Mouse (Mus musculus): ENCODE data around the gene Vstm2a. TPM values are rescaled to one million over a fixed set of nuclear protein-coding genes. Genes with fewer than 3 reads are reported as not detected.

Vstm2a gene
- polyA plus RNA-seq, 1 experiment from 2014 or later, result 0.03 TPM

DNA sequence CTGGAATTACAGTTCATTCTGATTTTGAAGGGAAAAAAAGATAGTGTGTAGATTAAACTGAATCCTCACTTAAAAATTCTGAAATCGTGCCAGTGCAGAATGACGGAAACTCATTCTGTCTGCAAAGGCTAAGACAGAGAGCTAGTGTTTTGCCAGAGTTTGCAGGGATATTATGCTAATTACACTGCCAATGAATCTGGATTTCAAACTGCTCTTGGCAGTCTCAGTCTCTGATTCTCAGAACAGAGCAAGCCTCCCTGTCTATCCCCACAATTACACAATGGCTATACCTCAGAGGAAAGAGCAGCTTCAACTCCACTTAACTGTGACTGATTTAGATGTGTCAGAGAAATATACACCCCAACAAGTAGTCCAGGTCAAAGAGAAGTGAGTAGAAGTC, 43.2 kb downstream of the Vstm2a start:
- WGBS (ENCODE audit: insufficient replicate concordance), result 62% methylated on average over 2 of the region's 2 CpGs
- Histone ChIP-seq H3K4me2 (no peak overlapping the region), H3K27ac (replicated peaks) (no peak overlapping the region), H3K4me1 (replicated peaks) (no peaks in the 10 kb centered on the region), H3K27me3 (no peaks in the 10 kb centered on the region), H3K9ac (no peak overlapping the region), H3K4me3 (replicated peaks) (no peak overlapping the region), H3K36me3 (replicated peaks) (no peaks in the 10 kb centered on the region), H3K9me3 (replicated peaks) (no peaks in the 10 kb centered on the region)
- no peak for ATAC-seq (ENCODE audit: insufficient read depth)

DNA sequence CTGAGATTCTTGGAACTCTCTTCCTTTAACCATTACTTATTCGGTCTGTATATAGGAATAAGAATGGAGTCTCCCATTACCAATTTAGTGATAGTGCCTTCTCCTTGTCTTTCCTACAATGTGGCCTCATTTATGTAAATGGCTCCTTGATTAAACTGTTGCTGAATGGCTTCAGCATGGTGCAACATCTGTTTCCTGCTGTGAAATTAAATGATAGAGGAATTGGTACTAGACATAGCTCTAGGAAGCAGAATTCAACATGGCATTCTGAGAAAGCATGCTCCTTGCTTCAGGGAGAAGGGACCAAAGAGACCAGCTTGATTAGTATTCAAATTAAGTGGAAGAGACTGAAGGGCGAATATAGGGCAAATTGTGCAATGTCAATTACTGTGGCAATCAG, 57.6 kb downstream of the Vstm2a start:
- Histone ChIP-seq H3K4me1 (replicated peaks) (no peaks in the 10 kb centered on the region), H3K27ac (replicated peaks) (no peak overlapping the region), H3K9ac (no peak overlapping the region), H3K36me3 (replicated peaks) (no peaks in the 10 kb centered on the region), H3K9me3 (replicated peaks) (no peaks in the 10 kb centered on the region), H3K4me2 (no peak overlapping the region), H3K27me3 (no peaks in the 10 kb centered on the region), H3K4me3 (replicated peaks) (no peak overlapping the region)
- 44% methylated on average over 2 of the region's 2 CpGs for WGBS (ENCODE audit: insufficient replicate concordance)
- no peak for ATAC-seq (ENCODE audit: insufficient read depth)

DNA sequence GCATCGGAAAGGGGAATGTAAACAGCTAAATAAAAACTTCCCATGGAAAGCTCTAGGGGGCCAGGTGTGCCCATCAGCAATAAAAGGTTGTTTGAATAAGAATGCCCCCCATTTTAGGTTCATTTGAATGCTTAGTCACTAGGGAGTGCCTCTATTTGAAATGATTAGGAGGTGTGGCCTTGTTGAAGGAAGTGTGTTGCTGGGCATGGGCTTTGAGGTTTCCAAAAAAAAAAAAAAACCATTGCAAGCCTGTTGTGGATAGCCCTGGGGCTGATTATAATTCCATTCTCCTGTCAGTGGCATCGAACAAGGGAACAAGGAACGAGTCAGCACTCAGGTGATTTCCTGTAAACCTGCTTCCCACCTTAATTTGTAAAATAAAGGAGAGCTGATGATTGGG, 87.7 kb downstream of the Vstm2a start:
- WGBS (ENCODE audit: insufficient replicate concordance), result 23% methylated on average over 3 of the region's 3 CpGs
- ATAC-seq (ENCODE audit: insufficient read depth), result no peak
- Histone ChIP-seq H3K36me3 (replicated peaks) (no peaks in the 10 kb centered on the region), H3K4me3 (replicated peaks) (no peak overlapping the region), H3K27me3 (no peaks in the 10 kb centered on the region), H3K9me3 (replicated peaks) (no peaks in the 10 kb centered on the region), H3K27ac (replicated peaks) (no peak overlapping the region), H3K4me2 (no peak overlapping the region), H3K9ac (no peak overlapping the region), H3K4me1 (replicated peaks) (no peaks in the 10 kb centered on the region)

DNA sequence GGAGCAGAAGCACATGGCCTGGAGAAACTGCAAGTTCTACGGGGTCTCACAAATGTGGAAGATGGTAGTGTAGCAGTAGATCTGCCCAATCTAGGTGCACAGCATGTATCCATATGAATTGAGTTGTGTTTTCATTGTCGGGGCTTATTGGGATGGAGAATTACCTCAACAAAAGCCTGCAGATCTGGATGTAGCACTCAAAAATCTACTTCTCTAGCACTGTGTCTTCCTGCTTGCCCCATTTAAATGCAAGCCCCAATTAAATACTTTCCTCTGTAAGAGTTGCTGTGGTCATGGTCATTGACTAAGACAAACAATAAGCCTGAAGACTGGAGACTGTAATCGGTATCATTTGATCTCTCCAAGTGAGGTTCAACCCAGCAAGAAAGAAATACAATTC, 88.2 kb downstream of the Vstm2a start:
- Histone ChIP-seq H3K4me1 (replicated peaks) (no peaks in the 10 kb centered on the region), H3K4me3 (replicated peaks) (no peak overlapping the region), H3K36me3 (replicated peaks) (no peaks in the 10 kb centered on the region), H3K27me3 (no peaks in the 10 kb centered on the region), H3K9me3 (replicated peaks) (no peaks in the 10 kb centered on the region), H3K4me2 (no peak overlapping the region), H3K9ac (no peak overlapping the region), H3K27ac (replicated peaks) (no peak overlapping the region)
- no peak for ATAC-seq (ENCODE audit: insufficient read depth)
- 49% methylated on average over 3 of the region's 3 CpGs for WGBS (ENCODE audit: insufficient replicate concordance)

DNA sequence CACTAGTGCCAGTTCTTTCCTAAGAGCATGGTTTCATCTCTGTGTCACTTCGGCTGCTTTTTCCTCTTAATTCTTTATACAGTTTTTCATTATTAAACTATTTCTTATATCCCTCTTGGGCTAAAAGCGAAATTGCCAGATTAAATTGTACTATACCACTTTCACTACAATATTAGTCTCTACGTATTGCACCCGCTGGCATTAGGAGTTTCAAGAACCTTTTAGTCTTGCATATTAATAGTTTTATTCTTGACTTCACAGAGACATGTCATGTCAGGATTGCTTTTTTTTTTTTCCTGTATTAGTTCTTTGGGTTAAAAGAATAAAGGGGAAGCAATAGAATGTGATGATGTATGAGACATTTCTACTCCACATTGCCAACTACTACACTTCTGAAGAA, 94.4 kb downstream of the Vstm2a start:
- Histone ChIP-seq H3K27me3 (no peaks in the 10 kb centered on the region), H3K9me3 (replicated peaks) (no peaks in the 10 kb centered on the region), H3K27ac (replicated peaks) (no peak overlapping the region), H3K36me3 (replicated peaks) (no peaks in the 10 kb centered on the region), H3K9ac (no peak overlapping the region), H3K4me3 (replicated peaks) (no peak overlapping the region), H3K4me2 (no peak overlapping the region), H3K4me1 (replicated peaks) (no peaks in the 10 kb centered on the region)
- 64% methylated on average over 4 of the region's 4 CpGs for WGBS (ENCODE audit: insufficient replicate concordance)
- ATAC-seq (ENCODE audit: insufficient read depth), result no peak

DNA sequence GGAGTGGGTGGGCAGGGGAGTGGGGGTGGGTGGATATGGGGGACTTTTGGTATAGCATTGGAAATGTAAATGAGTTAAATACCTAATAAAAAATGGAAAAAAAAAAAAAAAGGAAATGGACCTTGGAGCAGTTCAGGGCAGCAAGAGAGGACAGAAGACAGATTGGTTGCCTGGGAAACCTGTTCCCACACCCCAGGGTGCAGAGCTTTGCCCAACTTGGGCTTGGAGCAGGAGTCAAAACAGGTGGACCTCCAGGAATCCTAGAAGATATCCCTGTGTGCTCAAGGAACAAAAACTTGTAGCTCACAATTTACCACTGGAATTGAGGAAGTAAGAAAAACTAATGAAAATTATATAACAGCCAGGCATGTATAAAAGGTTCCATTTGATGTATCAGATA, 96.8 kb downstream of the Vstm2a start:
- Histone ChIP-seq H3K4me1 (replicated peaks) (no peaks in the 10 kb centered on the region), H3K4me3 (replicated peaks) (no peak overlapping the region), H3K9ac (no peak overlapping the region)

DNA sequence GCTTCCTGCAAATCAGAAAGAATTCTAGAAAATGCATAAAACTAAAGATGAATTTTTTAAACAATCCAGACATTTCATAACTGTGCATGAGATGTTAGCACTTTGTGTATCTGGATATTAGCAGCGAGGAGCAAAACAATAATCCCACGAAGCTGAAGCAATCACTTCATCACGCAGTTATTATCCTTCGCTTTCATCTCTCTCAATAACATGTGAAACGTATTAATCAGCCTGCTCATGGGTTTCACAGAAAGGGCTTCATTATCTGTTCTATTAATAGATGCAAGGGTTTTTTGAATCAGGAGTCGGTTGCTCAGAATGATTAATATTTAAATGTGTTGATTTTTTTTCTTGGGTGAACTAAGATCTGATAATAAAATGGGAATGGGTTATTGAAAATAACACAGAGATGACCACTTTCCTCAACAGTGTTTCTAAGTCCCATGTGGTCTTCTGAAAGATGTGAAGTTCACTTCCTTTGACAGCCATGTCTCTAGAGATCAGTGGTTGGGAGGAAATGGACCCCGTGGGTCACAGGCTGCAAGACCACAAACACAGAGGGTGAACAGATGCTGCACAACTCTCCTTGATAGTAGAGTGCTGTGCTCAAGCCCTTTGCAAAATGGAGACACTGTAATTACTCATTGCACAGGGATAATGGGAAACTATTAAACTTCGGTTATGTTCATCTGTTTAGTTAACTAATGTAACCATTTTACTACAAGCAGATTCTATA, 109.5 kb downstream of the Vstm2a start:
- no peak overlapping the region for H3K9ac ChIP-seq
- H3K27me3 ChIP-seq, result no peaks in the 10 kb centered on the region
- WGBS (ENCODE audit: insufficient replicate concordance), result 53% methylated on average over 8 of the region's 8 CpGs

More for the DNA sequence above, 96.8 kb downstream of the Vstm2a start:
- H3K27me3 ChIP-seq, result no peaks in the 10 kb centered on the region
- H3K36me3 ChIP-seq (replicated peaks), result no peaks in the 10 kb centered on the region
- no peaks in the 10 kb centered on the region for H3K9me3 ChIP-seq (replicated peaks)
- H3K4me2 ChIP-seq, result no peak overlapping the region
- no peak for ATAC-seq (ENCODE audit: insufficient read depth)
- H3K27ac ChIP-seq (replicated peaks), result no peak overlapping the region

DNA sequence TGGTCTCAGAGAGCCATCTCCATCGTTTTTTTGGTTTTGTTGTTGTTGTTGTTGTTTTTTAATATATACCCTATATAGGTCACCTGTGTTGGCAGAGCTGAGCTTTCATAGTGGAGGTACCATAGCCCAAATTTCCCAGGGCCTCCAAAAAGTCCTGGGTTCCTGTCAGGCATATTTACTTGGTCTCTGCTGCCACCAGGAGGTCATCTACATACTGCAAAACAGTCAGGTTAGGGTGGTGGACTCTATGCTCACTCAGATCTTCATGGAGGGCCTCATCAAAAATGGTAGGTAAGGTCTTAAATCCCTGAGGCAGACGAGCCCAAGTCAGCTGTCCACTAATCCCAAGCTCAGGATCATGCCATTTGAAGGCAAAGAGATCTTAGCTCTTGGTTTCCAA, 146.1 kb downstream of the Vstm2a start:
- H3K9ac ChIP-seq, result no peak overlapping the region
- H3K27ac ChIP-seq (replicated peaks), result no peak overlapping the region
- H3K27me3 ChIP-seq, result no peaks in the 10 kb centered on the region
- no peaks in the 10 kb centered on the region for H3K36me3 ChIP-seq (replicated peaks)
- H3K4me3 ChIP-seq (replicated peaks), result no peak overlapping the region
- no peak overlapping the region for H3K4me2 ChIP-seq
- no peaks in the 10 kb centered on the region for H3K4me1 ChIP-seq (replicated peaks)
- H3K9me3 ChIP-seq (replicated peaks), result no peaks in the 10 kb centered on the region
- WGBS (ENCODE audit: insufficient replicate concordance), result 14% methylated on average over 2 of the region's 2 CpGs
- ATAC-seq (ENCODE audit: insufficient read depth), result no peak

More for the DNA sequence above, 109.5 kb downstream of the Vstm2a start:
- Histone ChIP-seq H3K4me2 (no peak overlapping the region), H3K27ac (replicated peaks) (no peak overlapping the region), H3K36me3 (replicated peaks) (no peaks in the 10 kb centered on the region), H3K9me3 (replicated peaks) (no peaks in the 10 kb centered on the region), H3K4me1 (replicated peaks) (no peaks in the 10 kb centered on the region), H3K4me3 (replicated peaks) (no peak overlapping the region)
- no peak for ATAC-seq (ENCODE audit: insufficient read depth)

DNA sequence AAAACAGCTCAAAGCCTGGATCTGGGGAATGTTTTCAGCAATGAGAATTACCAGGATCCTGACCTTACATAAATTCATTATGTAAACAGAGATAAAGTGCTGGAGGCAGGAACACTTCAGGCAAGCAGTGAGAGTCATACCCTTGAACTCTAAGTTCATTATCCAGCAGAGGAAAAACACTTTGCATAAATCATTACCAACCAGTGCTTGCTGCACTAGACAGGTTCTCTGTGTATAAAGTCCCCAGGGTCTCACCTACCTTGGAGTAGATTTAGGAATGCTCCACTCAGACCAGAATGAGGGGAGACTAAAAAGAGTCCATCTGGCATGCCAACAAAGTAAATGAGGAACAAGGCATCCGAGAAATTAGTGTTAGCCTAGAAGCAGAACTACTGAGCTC, 154.2 kb downstream of the Vstm2a start:
- Histone ChIP-seq H3K9me3 (replicated peaks) (no peaks in the 10 kb centered on the region), H3K9ac (no peak overlapping the region), H3K27me3 (no peaks in the 10 kb centered on the region), H3K27ac (replicated peaks) (no peak overlapping the region), H3K4me1 (replicated peaks) (no peaks in the 10 kb centered on the region), H3K4me3 (replicated peaks) (no peak overlapping the region), H3K36me3 (replicated peaks) (no peaks in the 10 kb centered on the region), H3K4me2 (no peak overlapping the region)
- ATAC-seq (ENCODE audit: insufficient read depth), result no peak
- 41% methylated on average over 1 of the region's 1 CpGs for WGBS (ENCODE audit: insufficient replicate concordance)

DNA sequence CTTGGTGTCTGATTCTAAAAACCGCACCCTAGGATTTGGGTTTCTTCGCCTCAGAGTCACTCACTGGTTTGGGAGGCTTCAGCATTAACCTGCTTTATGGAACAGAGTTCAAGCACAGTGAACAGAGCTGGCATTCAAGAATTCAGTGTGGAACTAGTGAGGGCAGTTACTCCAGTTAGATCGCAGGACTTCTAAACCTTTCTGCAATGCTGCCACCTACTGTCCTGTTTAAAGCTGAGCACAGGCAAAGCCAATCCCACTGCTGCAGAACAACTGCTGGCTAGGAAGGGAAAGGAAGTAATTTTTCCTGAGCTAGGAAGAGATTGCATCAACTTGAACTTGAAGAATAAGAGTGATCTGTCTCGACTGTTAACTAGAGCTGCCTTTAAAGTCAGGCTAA, 155.1 kb downstream of the Vstm2a start:
- H3K4me1 ChIP-seq (replicated peaks), result no peaks in the 10 kb centered on the region
- no peak for ATAC-seq (ENCODE audit: insufficient read depth)
- no peaks in the 10 kb centered on the region for H3K36me3 ChIP-seq (replicated peaks)
- H3K27ac ChIP-seq (replicated peaks), result no peak overlapping the region
- H3K4me3 ChIP-seq (replicated peaks), result no peak overlapping the region
- WGBS (ENCODE audit: insufficient replicate concordance), result 16% methylated on average over 4 of the region's 4 CpGs
- no peaks in the 10 kb centered on the region for H3K27me3 ChIP-seq
- H3K4me2 ChIP-seq, result no peak overlapping the region
- H3K9me3 ChIP-seq (replicated peaks), result no peaks in the 10 kb centered on the region
- H3K9ac ChIP-seq, result no peak overlapping the region

DNA sequence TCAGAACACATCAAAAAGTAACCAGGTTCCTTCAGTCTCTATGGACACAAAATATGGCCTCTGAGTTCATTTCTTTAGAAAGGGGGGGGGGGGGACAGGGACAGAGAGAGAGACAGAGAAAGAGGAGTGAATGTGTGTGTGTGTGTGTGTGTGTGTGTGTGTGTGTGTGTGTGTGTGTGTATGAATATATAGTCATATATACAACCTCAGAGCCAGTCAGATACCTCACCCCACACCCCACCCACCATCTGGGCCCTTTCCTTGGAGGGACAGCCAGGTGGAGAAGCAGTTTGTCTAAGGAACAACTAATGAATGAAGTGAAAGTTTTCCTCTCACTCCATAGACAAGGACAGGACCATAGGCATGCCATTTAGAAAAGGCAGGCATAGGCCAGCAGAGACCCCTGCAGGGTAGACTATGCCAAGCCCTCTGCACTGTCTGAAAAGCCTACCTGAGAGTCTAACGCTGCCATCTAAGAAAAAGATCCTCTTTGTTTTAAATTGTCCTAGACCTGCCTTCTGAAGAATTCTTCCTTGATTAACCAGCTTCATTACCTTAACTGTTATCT, 155.6 kb downstream of the Vstm2a start:
- Histone ChIP-seq H3K9ac (no peak overlapping the region), H3K4me3 (replicated peaks) (no peak overlapping the region), H3K4me1 (replicated peaks) (no peaks in the 10 kb centered on the region), H3K27ac (replicated peaks) (no peak overlapping the region), H3K9me3 (replicated peaks) (no peaks in the 10 kb centered on the region), H3K36me3 (replicated peaks) (no peaks in the 10 kb centered on the region), H3K4me2 (no peak overlapping the region), H3K27me3 (no peaks in the 10 kb centered on the region)
- no peak for ATAC-seq (ENCODE audit: insufficient read depth)
- whole genome bisulfite sequencing (ENCODE audit: insufficient replicate concordance), result 59% methylated on average over 1 of the region's 1 CpGs

Data from liver, embryonic 15.5 days (tissue).